Mouse (Mus musculus) retina, postnatal 1 day (tissue): ENCODE measurements around the gene Polr1b.
A peak's percentile ranks its signal among the peaks of the same experiment; 100 is the strongest.

Experiments used
- DNase-seq: peaks from one replicate; pipeline ENCODE4 v3.0.0-alpha.2; 2012

Gene Polr1b

GRCm38 (mm10) chr2:129100784-129101310, at the start of gene Polr1b:
Gene Polr1b, plus strand, starts transcription at chr2:129100995.
- DNase-seq: peak; percentile 96

DNA sequence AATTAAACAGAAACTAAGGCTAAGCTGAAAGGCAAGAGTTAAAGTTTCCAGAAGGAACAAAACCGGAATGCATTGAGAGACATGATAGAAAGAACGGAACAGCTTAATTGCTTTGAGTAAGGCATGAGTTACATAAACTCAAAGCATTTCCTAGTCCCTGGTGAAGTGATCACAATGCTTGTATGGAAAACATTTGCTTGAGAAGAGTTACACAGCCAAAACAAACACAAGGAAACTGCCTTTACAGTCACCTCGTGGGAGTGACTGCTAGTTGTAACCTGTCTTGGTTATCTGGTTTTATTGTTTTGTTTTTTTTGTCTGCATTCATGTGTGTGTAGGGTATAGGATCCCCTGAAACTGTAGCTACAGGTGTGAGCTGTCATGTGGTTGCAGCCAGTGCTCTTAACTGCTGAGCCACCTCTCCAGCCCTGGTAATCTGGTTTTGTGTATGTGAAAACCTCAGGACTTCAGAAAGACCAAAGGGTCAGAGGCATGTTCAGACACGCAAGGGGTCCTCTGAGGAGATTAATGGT, 48.3 kb upstream of the Polr1b start:
- no peak for DNase-seq

DNA sequence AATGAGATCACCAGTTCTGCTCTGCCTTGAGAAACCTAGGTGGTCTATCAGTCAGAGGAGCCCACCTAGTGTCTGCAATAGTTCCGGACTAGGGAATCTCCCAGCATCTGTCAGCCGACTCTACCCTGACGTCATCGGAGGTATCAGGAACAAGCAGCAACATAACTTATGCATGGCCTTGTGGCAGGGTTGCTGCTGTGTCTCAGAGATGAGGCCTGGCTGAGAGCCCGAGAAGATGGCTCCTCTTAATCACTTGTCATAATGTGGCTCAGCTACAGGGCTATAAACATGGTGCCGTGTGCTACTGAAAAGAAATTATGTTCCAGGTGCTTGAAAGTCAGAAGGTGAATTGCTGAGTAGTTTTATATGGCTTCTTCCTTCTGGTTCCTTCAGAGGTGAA, 45.1 kb upstream of the Polr1b start:
- DNase-seq: no peak

DNA sequence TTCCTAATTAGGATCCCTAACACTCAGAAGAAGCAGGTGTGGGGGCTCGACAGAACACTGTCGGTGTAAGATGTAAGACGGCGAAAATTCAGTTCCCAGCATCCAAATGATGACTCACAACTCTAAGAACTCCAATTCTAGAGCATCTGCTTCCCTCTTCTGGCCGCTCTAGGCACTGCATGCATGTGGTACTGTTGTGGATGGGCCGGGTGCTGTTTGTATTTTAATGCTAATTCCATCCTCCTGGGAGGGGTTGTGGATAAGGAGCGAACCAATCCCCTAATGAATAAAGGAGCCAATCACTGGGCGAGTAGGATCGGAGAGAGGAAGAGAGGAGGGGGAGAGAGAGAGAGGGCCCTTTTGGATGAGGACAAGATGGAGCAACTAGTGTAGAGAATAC, 44.2 kb upstream of the Polr1b start:
- DNase-seq: peak; percentile 52

- no peak for DNase-seq
Observed at GRCm38 (mm10) chr2:129057256-129057655, 43.5 kb upstream of the Polr1b start.

DNA sequence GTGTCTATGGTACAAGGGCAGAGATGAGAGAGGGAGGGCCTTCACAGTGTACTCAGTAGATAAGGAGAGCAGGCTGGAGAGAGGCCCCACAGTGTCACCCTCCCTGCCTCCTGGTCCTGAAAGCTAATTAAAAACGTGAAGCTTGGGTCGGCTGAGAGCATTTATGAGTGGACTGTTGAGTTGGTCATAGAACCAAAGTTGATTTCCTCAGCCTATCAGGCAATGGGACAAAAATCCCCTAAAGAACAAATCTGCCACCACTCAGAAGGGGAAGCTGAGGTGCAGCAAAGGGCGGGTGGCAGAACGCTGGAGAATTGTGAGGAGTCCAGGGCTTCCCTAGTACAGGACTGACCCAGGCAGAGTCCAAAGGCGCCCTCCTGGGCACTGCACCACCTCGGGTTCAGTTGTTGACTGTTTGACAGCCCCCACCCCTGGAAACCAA, 42.9 kb upstream of the Polr1b start:
- DNase-seq: no peak

DNA sequence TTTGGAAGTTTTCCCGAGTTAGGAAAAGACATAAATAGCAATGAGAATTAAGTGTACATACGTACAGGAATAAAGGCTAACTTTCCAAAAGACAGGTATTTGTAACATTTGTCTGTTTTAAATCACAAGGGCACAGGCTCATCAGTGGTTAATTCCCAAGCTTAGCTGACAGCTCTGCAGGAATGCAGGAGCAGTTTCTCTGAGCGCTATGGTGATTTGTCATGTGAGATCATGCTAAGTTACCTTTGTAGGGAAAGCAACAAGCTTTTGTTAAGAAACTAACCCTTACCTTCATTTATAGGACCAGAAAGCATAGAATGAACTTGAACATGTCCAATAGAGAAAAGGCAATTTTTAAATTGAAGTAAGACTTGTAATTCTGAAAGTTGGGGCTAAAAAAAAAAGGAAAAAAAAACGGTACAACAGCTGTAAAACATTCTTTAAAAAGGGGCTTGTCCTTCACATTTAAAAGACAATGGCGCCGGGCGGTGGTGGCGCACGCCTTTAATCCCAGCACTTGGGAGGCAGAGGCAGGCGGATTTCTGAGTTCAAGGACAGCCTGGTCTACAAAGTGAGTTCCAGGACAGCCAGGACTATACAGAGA, 39.2 kb upstream of the Polr1b start:
- no peak for DNase-seq

GRCm38 (mm10) chr2:129065437-129066282, 35.1 kb upstream of the Polr1b start, which contains the start of gene Ttl:
Gene Ttl, plus strand, starts transcription at chr2:129065942.
- peak; percentile 92 for DNase-seq

DNA sequence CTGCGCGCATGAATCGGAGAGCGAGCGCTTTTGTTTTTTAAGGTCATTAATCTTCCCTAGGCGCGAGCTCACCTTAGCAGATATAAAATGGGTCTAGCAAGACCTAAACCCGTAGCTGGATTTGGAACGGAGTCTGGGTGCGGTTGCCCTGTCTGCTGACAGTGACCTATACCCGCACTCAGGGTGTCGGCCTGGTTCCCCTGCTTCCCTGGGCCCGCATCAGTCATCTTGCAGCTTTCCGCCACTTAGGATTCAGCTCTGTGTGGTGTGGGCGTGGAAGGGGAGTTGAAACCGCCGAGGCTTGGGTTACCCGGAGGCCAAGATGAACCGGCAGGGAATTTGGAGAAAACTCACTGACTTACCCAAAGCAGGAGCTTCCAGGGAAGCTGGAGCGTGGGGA, 34.5 kb upstream of the Polr1b start:
- peak; percentile 69 for DNase-seq

- DNase-seq: no peak
Observed at GRCm38 (mm10) chr2:129070296-129070695, 30.5 kb upstream of the Polr1b start.

GRCm38 (mm10) chr2:129078313-129078712, 22.5 kb upstream of the Polr1b start:
- peak; percentile 35 for DNase-seq

GRCm38 (mm10) chr2:129079194-129079593, 21.6 kb upstream of the Polr1b start:
- no peak for DNase-seq

DNA sequence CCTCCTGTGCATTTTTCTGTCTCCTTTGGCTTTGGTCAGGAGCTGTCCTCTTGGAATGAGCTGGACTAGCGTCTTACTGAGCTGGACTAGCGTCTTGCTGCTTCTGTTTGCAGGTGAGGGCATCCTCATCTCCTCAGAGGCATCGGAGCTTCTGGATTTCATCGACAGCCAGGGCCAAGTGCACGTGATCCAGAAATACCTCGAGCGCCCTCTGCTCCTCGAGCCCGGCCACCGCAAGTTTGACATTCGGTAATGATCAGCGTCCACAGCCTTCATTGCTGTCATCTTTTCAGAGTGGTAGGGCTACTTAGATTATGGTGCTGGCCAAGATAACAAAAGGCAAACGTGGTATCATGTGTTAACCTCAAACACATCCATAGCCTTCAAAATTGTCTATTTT, 19.7 kb upstream of the Polr1b start:
- no peak for DNase-seq

- DNase-seq: no peak
Observed at GRCm38 (mm10) chr2:129083514-129083913, 17.3 kb upstream of the Polr1b start.

- DNase-seq: peak; percentile 53
Observed at GRCm38 (mm10) chr2:129084959-129085358, 15.8 kb upstream of the Polr1b start.

GRCm38 (mm10) chr2:129087520-129087919, 13.3 kb upstream of the Polr1b start:
- no peak for DNase-seq

GRCm38 (mm10) chr2:129090370-129090769, 10.4 kb upstream of the Polr1b start:
- no peak for DNase-seq

- DNase-seq: no peak
Observed at GRCm38 (mm10) chr2:129092810-129093209, 8.0 kb upstream of the Polr1b start.

DNA sequence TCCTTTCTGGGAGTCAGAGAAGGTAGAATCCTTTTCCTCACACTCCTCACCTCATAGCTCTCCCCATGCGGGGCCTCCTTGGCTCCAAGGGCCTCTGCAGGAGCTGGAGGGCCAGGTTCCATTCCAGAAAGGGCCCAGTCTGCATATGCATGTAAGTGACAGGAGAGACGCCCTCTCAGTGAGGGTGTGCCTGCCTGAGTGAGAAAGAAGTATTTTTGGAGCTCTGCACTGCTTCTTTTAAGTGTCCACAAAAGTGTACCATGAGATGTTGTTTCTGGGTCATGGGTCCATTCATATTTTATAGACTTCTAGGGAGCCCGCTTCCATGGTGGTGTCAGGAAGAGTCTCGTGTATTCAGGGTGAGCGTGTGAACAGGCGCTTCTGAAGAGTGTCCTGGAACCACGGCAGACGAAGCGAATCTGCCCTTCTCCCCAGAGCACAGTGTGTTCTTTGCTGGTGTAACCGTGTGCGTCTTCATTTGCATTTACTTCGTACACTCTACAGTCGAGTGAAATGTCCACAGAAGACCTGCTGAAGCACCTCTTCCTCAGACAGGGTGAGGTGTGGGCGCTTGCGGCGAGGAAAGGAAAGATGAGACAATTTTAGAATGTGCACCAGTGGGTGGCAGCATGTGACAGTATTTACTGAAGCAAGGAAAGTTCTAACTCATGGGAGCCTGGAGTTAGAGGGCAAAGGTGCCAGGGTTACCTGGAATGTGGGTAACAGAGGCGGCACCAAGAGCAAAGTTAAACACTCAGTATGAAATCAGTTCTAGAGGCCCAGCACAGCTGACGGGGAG, 6.7 kb upstream of the Polr1b start:
- DNase-seq: peak; percentile 2

DNA sequence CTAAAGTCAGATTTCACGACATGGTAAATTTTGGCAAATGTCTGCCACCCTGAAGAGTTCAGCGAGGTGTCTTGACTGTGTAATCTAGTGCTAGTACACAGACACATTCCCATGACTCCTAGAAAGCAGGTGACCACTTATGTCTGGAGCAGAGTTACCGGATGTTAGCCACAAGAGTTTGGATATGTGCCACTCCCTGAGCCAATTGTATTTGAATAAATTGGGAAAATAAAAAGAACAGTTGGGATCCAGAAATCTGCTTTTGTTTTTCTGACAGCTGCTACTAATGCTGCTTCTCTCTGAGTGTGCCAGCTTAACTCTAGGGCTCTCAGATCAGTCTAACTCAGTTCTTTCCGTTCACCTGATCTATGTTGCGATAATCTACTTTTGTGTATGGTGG, 12.1 kb downstream of the Polr1b start:
- no peak for DNase-seq

GRCm38 (mm10) chr2:129115706-129116367, 15.0 kb downstream of the Polr1b start:
- no peak for DNase-seq

DNA sequence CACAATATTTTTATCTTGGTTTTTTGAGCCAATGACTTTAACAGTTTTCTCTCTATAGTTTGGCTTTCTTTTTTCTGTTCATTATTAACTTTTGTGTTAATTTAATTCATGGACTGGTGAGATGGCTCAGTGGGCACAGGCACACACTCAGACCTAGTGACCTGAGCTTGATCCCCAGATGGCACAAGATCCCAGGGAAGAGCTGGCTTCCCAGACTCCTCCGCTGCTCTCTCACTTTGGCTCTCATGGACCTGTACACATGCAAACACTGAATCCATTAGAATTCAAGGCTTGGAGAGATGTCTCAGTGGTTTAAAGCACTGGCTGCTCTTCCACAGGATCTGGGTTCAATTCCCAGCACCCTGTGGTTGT, 15.6 kb downstream of the Polr1b start:
- DNase-seq: no peak
